In the genomic region with DNA sequence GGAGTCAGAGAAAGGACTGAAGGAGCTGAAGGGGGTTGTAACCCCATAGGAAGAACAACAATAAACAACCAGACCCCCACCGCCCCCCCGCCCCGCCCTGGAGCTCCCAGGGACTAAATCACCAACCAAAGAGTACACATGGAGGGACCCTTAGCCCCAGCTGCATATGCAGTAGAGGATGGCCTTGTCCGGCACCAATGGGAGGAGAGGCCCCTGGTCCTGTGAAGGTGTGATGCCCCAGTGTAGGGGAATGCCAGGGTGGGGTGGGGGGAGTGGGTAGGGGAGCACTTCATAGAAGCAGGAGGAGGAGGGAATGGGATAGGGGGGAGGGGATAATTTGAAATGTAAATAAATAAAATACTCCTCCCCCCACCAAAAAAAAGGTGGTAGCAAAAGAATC, we compare ENCODE assay signal across 18 mouse cellular contexts.
"Had no signal": no experiment of that assay in that cellular context is flagged by ENCODE, and none has a peak within 500 bp of the region (broad histone marks: within the 10 kb centered on the region; RNA-seq: fewer than 3 reads in every experiment).

No protein-coding gene starts in this region.

- H3K27me3 ChIP-seq: liver, embryonic 13.5 days; liver, embryonic 15.5 days; lung, embryonic 15.5 days; megakaryocyte, embryonic 14.5 days; midbrain, embryonic 12.5 days; stomach, embryonic 15.5 days had no signal

- H3K4me2 ChIP-seq: liver, embryonic 13.5 days; liver, embryonic 15.5 days; lung, embryonic 15.5 days; midbrain, embryonic 12.5 days; stomach, embryonic 15.5 days had no signal

- ATAC-seq: liver, postnatal 0 days; lung, postnatal 0 days had no signal

- H3K36me3 ChIP-seq: liver, embryonic 13.5 days; liver, embryonic 15.5 days; lung, embryonic 15.5 days; midbrain, embryonic 12.5 days; stomach, embryonic 15.5 days had no signal

- H3K27ac ChIP-seq: liver, embryonic 13.5 days; liver, embryonic 15.5 days; lung, embryonic 15.5 days; macrophage; midbrain, embryonic 12.5 days; stomach, embryonic 15.5 days; stomach, postnatal 0 days had no signal

- H3K9me3 ChIP-seq: liver, embryonic 13.5 days; liver, embryonic 15.5 days; lung, embryonic 15.5 days; megakaryocyte, embryonic 14.5 days; midbrain, embryonic 12.5 days; stomach, embryonic 15.5 days had no signal

- DNase-seq: liver, embryonic 13.5 days; liver, postnatal 0 days; lung, adult 2 months; lung, postnatal 14 days; lung, postnatal 36 days; midbrain, embryonic 14.5 days; right cerebral cortex, postnatal 14 days; thymus, adult 2 months; thymus, postnatal 25 days; thymus, postnatal 4 days had no signal

- H3K4me3 ChIP-seq: liver, embryonic 13.5 days; liver, embryonic 15.5 days; lung, embryonic 15.5 days; megakaryocyte, embryonic 14.5 days; midbrain, embryonic 12.5 days; stomach, embryonic 15.5 days had no signal

- H3K9ac ChIP-seq: liver, embryonic 13.5 days; liver, embryonic 15.5 days; liver, postnatal 0 days; lung, embryonic 15.5 days; midbrain, embryonic 12.5 days; stomach, embryonic 15.5 days had no signal
